Mouse (Mus musculus) liver, adult (tissue): Measurements from ENCODE around the gene Zfp648.

Experiments used
- GATA4 ChIP-seq: IDR thresholded peaks from 2 replicates; pipeline ENCODE4 v1.6.1; 2014; ENCODE audit warnings: mild to moderate bottlenecking, low read length; ENCODE audit not compliant: insufficient replicate concordance

Gene Zfp648

DNA sequence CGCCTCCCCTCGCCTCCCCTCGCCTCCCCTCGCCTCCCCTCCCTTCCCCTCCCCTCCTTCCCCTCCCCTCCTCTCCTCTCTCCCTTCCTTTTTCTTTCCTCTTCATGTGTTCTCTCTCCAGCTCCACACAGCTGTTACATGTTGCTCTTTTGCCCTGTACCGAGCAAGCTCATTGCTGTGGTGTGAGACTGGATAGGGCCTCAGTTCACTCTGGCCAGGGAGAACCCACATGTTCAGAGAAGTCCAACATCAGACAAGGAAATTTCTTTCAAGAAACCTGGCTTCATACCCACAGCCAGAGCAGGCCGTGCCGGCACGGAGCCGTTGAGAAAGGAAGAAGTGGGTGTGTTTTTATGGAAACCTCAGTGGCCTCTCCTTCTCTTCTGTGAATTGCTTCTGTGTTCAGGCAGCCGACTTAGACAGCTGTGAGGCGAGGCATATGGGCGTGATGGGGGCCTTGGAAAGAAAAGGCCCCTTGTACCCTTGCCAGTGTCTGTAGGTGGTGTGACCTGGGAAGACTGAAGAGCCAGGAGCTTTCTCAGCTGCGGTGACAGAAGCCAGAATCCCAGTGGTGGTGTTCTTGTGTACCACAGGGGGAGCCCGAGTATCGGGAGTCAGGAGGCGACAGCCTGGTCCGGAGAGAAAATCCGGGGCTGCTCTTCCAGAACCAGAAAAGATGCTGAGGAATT, 11.0 kb upstream of the Zfp648 start:
- no peak for TF ChIP-seq GATA4

DNA sequence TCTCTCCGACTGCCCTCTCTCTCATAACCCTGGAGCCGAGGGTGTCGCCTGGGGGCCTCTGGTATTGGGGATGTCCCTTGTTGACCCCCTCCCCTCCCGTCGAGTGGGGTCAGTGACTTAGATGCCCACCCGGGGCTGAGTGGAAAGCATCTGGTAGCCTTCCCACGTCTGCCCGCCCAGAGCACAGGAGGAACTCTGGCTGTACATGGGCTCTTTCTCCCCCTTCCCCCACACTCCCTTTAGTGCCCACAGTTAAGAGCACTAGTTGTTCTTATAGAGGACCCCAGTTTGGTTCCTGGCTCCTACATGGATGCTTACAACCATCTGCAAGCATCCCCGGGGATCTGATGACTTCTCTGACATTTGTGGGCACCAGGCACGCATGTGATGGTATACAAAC, 2.1 kb upstream of the Zfp648 start:
- TF ChIP-seq GATA4 = no peak

DNA sequence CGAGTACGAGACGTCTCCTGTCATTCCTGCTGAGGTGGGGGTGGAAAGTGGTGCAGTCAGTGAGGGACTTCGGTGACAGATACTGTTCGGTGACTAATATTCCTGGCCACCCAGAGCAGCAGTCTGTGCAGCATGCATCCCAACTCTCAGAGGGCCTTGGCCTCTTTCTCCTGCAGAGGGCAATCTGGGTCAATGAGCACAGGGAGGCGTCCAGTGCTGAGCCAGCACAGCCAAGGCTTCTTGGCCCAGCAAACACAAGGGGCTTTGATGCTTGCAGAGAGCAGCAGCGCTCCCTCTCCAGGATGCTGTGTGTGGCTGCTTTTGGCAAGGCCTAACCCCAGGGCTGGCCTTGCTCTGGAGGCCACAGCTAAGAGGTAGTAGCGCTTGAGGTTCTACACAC, 1.6 kb downstream of the Zfp648 start:
- TF ChIP-seq GATA4 = no peak

DNA sequence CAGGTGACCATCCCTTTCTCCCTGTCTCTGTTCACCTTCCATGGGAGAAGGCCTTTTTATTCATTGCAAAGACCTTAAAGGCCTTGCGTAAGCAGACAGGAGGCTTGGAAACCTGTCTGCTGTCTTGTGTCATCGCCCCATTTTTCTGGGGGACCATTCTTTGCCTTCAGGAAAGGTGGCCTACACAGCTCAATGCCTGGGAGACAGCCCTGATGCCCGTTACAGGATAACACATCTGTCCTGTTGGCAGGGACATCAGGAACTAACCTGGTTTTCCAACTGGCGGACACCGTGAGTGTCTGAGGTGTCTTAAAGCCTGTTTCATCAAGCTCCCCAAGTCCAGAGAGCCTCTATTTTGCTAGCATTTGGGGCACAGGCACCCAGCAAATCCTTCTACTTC, 2.4 kb downstream of the Zfp648 start:
- no peak for TF ChIP-seq GATA4

DNA sequence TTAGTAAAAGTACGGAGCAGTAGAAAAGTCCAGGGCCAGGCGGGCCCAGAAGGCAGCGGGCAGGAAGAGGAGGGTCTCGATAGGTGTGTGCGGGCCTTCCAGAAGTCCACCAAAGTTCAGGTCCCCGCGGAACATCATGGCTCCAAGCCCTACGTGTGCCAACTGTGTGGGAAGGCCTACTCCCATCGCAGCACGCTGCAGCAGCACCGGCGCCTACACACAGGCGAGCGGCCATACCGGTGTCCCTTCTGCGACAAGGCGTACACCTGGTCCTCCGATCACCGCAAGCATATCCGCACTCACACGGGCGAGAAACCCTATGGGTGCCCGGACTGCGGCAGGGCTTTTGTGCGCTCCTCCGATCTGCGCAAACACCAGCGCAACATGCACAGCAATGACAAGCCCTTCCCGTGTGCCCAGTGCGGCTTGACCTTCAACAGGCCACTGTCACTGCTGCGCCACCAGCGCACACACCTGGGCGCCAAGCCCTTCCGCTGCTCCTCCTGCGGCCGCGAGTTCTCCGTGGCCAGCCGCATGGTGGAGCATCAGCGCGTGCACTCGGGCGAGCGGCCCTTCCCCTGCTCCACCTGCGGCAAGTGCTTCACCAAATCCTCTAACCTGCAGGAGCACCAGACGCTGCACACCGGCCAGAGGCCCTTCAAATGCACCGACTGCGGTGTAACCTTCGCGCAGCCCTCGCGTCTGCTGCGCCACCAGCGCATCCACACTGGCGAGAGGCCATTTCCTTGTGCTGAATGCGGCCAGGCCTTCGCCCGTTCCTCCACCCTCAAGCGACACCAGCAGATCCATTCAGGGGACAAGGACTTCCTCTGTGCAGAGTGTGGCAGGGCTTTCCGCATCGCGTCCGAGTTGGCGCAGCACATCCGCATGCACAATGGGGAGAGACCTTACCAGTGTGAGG, 3.9 kb downstream of the Zfp648 start:
- no peak for TF ChIP-seq GATA4

DNA sequence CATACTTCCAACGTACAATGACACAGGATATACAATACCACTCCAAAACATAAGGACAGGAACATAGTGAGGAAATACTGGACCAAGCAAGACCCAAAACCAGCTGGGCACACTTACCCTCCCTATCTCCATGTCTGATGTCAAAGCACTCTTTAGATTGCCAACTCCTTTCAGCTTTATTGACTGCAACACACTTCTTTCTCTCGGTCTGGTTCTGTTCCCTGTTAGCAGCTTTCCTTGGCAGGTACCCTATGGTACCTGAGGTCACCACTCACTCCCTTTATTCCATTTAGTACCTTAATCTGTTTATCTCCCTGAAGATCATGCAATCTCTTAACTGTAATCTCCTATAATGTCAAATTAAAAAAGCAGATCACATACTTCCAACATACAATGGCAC, 19.0 kb downstream of the Zfp648 start:
- TF ChIP-seq GATA4 = no peak

DNA sequence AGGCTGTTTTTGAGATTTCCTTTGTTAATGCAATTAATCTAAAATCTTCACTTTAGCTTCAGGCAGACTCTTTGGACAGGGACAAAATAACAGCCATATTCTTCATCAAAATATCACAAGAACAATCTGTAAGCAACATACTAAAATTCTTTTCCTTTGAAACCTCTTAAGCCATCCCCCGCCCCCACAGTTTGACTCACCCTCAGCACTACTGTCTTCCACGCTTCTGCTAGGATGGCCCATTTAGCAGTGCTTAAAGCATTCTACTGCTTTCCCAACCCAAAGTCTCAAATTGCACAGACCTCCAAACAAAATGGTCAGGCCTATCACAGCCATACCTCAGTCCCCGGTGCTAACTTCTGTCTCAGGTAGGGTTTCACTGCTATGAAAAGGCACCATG, 19.6 kb downstream of the Zfp648 start:
- TF ChIP-seq GATA4 = no peak

DNA sequence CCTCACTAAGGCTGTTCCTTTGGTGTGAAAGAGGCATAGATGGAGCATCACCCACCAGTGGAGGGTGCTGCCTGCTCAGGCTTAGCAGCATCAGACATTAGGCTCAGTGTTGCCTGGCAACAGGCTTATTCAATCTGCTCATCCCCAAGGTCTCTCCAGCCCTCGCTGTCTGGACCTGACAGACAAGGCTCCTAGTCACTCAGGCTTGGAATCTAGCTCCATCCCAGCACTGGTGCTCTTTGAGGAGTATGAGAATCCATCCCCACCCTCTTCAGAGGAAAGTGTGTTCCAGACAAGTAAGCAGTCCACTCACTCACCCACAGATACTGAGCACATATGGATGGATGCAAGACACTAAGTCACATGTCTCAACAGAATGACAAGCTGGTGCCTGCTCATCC, 22.8 kb downstream of the Zfp648 start:
- no peak for TF ChIP-seq GATA4

DNA sequence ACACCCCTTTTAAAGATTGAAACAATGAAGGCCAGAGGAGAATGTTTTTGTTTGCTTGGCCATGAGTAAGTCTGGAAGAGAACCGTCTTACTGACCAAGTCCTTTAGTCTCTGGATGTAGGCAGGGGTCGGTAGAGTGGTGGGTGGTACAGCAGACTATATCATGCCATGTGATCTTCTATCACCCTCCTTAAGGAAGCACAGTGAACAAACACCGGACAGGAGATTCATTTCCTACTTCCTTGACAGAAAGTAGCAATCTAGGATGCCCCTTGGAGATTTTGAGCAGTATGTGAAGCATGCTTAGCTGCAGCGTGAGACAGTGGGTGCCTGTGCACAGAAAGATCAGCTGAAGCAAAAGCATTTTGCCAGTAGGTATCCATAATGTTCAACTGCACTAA, 31.6 kb downstream of the Zfp648 start:
- no peak for TF ChIP-seq GATA4

DNA sequence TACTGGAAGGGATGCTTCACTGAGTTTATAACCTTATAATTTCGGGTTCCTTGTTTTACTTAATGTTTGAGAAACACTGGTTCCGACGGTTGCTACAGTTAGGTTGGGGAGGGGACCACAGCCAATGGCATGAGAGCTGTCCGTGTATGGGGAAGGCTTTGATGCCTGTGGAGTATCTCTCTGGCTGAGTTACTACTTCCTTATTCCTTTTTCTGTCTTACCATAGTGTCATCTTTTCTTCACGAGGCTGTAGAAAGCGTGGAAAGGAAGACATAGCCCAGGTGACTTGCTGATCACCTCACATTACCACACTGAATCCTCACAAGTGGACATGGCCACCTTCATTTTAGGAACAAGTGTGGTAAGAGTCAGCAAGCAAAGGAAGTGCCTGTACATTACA, 32.0 kb downstream of the Zfp648 start:
- TF ChIP-seq GATA4 = no peak

DNA sequence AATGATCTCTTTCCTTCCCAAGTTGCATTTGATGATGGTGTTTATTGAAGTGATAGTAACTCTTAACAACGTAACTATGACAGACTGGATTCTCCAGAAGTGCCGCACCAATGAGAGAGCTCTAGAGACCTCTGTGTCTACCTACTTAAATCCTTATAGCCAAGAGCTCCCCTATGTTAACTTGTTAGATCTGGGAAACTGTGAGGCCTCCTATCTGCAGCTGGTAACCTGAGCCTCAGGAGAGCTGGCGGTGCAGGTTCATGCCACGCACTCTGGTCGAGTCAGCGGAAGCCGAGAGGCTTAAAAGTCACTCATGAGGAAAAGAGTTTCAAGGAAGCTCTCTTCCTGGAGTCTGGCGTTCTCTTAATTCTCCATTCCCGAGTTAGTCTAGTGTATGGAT, 33.8 kb downstream of the Zfp648 start:
- no peak for TF ChIP-seq GATA4

DNA sequence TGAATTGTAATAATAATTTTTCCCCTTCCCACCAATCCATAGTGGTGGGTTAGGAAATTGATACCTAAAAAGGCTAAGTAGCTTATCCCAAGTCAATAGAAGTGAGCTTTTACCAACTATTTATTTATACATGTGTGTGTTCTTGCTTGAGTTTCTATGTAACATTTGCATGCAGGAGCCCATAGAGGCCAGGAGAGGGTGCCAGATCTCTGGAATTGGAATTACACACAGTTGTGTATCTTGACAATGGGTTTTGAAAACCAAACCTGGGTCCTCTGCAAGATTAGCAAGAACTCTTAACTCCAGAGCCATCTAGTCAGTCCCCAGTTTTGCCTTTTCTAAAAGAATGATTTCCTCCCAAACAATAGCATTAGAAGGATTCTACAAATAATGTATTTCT, 37.9 kb downstream of the Zfp648 start:
- no peak for TF ChIP-seq GATA4

DNA sequence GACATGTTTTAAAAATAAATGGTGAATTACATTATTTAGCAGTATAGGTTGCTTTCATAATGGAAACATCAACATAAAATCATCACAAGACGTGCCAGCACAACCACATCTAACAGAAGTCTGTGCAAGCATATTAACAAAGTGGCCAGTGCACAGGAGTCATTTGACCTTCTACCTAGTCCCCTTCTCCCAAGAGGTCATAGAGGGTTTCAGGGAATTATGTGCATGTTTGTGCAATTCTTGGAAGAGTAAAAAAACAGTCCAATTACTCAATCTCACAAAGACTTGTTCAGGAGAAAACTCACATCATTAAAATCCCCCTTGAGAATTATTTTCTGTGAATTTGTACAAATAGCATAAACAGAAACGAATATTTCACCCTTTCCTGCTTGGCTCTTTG, 50.2 kb downstream of the Zfp648 start:
- no peak for TF ChIP-seq GATA4

DNA sequence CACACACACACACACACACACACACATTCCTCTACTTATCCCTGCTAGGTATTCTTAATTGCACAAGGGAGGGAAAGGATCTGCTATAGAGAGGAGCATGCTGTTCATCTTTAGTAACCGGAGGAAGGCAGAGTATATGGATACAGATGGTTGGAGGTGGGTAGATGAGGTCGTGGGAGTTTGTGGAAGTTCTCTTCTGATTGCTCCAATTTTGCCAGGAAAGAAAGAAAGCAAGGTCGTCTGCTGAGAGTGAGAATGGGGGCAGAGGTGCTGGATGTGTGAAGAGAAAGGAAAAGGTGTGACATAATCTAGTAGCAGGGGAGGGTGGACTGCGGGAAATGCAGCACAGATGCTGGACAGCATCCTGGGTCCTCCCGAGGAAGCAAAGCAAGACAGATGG, 51.8 kb downstream of the Zfp648 start:
- no peak for TF ChIP-seq GATA4
